Mouse (Mus musculus) kidney, embryonic 16.5 days (tissue): ENCODE results near the gene Top1. TPM values are rescaled to one million over a fixed set of nuclear protein-coding genes. Genes with fewer than 3 reads are reported as not detected.

Experiments
- ATAC-seq: fragments of 200-750 bp; cut with Nextera tagmentation; 2 replicates; pipeline ENCODE4 v1.8.0; 2017; ENCODE audit warnings: moderate TSS enrichment; ENCODE audit not compliant: low FRiP score, low TSS enrichment
- H3K27ac ChIP-seq: fragments of 300-500 bp; sonication (generic); 2 replicates; pipeline ENCODE4 v1.5.1; 2014; ENCODE audit warnings: low read length
- H3K27me3 ChIP-seq: fragments of 300-500 bp; sonication (generic); 2 replicates; pipeline ENCODE4 v1.6.1; 2014; ENCODE audit warnings: low read length, control low read depth, mixed read lengths; ENCODE audit not compliant: insufficient read depth
- H3K36me3 ChIP-seq: fragments of 300-500 bp; sonication (generic); 2 replicates; pipeline ENCODE4 v1.6.1; 2014; ENCODE audit warnings: low read length, control low read depth, mixed read lengths; ENCODE audit not compliant: insufficient read depth
- H3K4me1 ChIP-seq: fragments of 300-500 bp; sonication (generic); 2 replicates; pipeline ENCODE4 v1.6.1; 2014; ENCODE audit warnings: low read length, control low read depth, mixed read lengths; ENCODE audit not compliant: insufficient read depth
- H3K4me2 ChIP-seq: fragments of 300-500 bp; sonication (generic); replicated peaks from 2 replicates; pipeline ENCODE4 v1.6.1; 2014; ENCODE audit warnings: low read depth, low read length
- H3K4me3 ChIP-seq: fragments of 300-500 bp; sonication (generic); 2 replicates; pipeline ENCODE4 v1.5.1; 2014; ENCODE audit warnings: mild to moderate bottlenecking, low read length
- H3K9ac ChIP-seq: fragments of 300-500 bp; sonication (generic); replicated peaks from 2 replicates; pipeline ENCODE4 v1.6.1; 2014; ENCODE audit warnings: low read length
- H3K9me3 ChIP-seq: fragments of 300-500 bp; sonication (generic); 2 replicates; pipeline ENCODE4 v1.6.1; 2016; ENCODE audit warnings: low read length, control low read depth
- WGBS: fragments of 180-500 bp; shearing (Covaris S2); extraction: QIAGEN DNeasy Blood & Tissue Kit; methylation state at CpG from one replicate; pipeline ENCODE4 v1.1.7; 2014; 5-methylcytosine and 5-hydroxymethylcytosine counted together
- polyA plus RNA-seq: library from polyadenylated mRNA; unstranded; fragments of >200 nt; fragmentation: Nextera tagmentation; extraction: Ambion mirVana; gene quantifications from 2 replicates; pipeline ENCODE4 v1.2.1, GENCODE M21; 2015

The Top1 gene
- polyA plus RNA-seq, 1 experiment from 2014 or later: 67.7 TPM

GRCm38 (mm10) chr2:160702824-160703223 is 57.1 kb downstream of the Top1 start:
- Histone ChIP-seq H3K27me3 (no peaks in the 10 kb centered on the region), H3K9ac (no peak overlapping the region), H3K36me3 (peaks cover 50% of the 10 kb centered on the region), H3K4me3 (no peak overlapping the region), H3K27ac (no peak overlapping the region), H3K9me3 (no peaks in the 10 kb centered on the region), H3K4me2 (no peak overlapping the region), H3K4me1 (no peaks in the 10 kb centered on the region)
- no peak for ATAC-seq

GRCm38 (mm10) chr2:160707673-160708072 is 62.0 kb downstream of the Top1 start:
- H3K4me1 ChIP-seq: no peaks in the 10 kb centered on the region
- H3K9me3 ChIP-seq: no peaks in the 10 kb centered on the region
- 86% methylated on average over 3 of the region's 3 CpGs for WGBS
- no peak overlapping the region for H3K4me3 ChIP-seq
- no peak overlapping the region for H3K4me2 ChIP-seq
- ATAC-seq: no peak
- H3K36me3 ChIP-seq: peaks cover 41% of the 10 kb centered on the region
- no peak overlapping the region for H3K27ac ChIP-seq
- H3K27me3 ChIP-seq: no peaks in the 10 kb centered on the region
- H3K9ac ChIP-seq: no peak overlapping the region

GRCm38 (mm10) chr2:160715463-160716030 is 69.9 kb downstream of the Top1 start:
- Histone ChIP-seq H3K9me3 (no peaks in the 10 kb centered on the region), H3K36me3 (peaks cover 76% of the 10 kb centered on the region), H3K4me3 (no peak overlapping the region), H3K27ac (no peak overlapping the region), H3K27me3 (no peaks in the 10 kb centered on the region), H3K4me1 (no peaks in the 10 kb centered on the region), H3K4me2 (no peak overlapping the region), H3K9ac (no peak overlapping the region)
- no peak for ATAC-seq
- WGBS: 82% methylated on average over 4 of the region's 4 CpGs

GRCm38 (mm10) chr2:160717269-160717668 is 71.6 kb downstream of the Top1 start:
- ATAC-seq: no peak
- Histone ChIP-seq H3K4me1 (no peaks in the 10 kb centered on the region), H3K4me3 (no peak overlapping the region), H3K9me3 (no peaks in the 10 kb centered on the region), H3K9ac (no peak overlapping the region), H3K27ac (no peak overlapping the region), H3K4me2 (no peak overlapping the region), H3K27me3 (no peaks in the 10 kb centered on the region), H3K36me3 (peaks cover 75% of the 10 kb centered on the region)
- 77% methylated on average over 5 of the region's 5 CpGs for WGBS

- Histone ChIP-seq H3K36me3 (peaks cover 75% of the 10 kb centered on the region), H3K4me2 (no peak overlapping the region), H3K9ac (no peak overlapping the region), H3K4me1 (no peaks in the 10 kb centered on the region), H3K4me3 (no peak overlapping the region), H3K27ac (no peak overlapping the region), H3K27me3 (no peaks in the 10 kb centered on the region), H3K9me3 (no peaks in the 10 kb centered on the region)
- no peak for ATAC-seq
- WGBS: 90% methylated on average over 3 of the region's 3 CpGs
These were observed 73.1 kb downstream of the Top1 start for GRCm38 (mm10) chr2:160718811-160719210.

- 25% methylated on average over 4 of the region's 4 CpGs for WGBS
- Histone ChIP-seq H3K9ac (no peak overlapping the region), H3K36me3 (peaks cover 55% of the 10 kb centered on the region), H3K9me3 (no peaks in the 10 kb centered on the region), H3K4me3 (no peak overlapping the region), H3K4me2 (no peak overlapping the region), H3K27ac (no peak overlapping the region), H3K27me3 (no peaks in the 10 kb centered on the region), H3K4me1 (no peaks in the 10 kb centered on the region)
- ATAC-seq: peak; percentile 86
These were observed 77.0 kb downstream of the Top1 start for GRCm38 (mm10) chr2:160722714-160723113.

GRCm38 (mm10) chr2:160723613-160724375 is 78.1 kb downstream of the Top1 start:
- no peaks in the 10 kb centered on the region for H3K9me3 ChIP-seq
- ATAC-seq: no peak
- no peaks in the 10 kb centered on the region for H3K4me1 ChIP-seq
- WGBS: 88% methylated on average over 4 of the region's 4 CpGs
- H3K4me3 ChIP-seq: no peak overlapping the region
- H3K27ac ChIP-seq: no peak overlapping the region
- peaks cover 48% of the 10 kb centered on the region for H3K36me3 ChIP-seq
- no peak overlapping the region for H3K4me2 ChIP-seq
- H3K27me3 ChIP-seq: no peaks in the 10 kb centered on the region
- H3K9ac ChIP-seq: no peak overlapping the region

- Histone ChIP-seq H3K9ac (no peak overlapping the region), H3K4me3 (no peak overlapping the region), H3K4me1 (no peaks in the 10 kb centered on the region), H3K9me3 (no peaks in the 10 kb centered on the region), H3K27me3 (no peaks in the 10 kb centered on the region), H3K4me2 (no peak overlapping the region), H3K36me3 (peaks cover 42% of the 10 kb centered on the region), H3K27ac (no peak overlapping the region)
- 77% methylated on average over 5 of the region's 5 CpGs for WGBS
- ATAC-seq: no peak
These were observed 78.8 kb downstream of the Top1 start for GRCm38 (mm10) chr2:160724536-160724935.

GRCm38 (mm10) chr2:160725877-160726864 is 80.5 kb downstream of the Top1 start:
- H3K4me1 ChIP-seq: peaks cover 8% of the 10 kb centered on the region; the same call in 1 of the 2 replicates
- H3K4me3 ChIP-seq: no peak overlapping the region
- H3K36me3 ChIP-seq: peaks cover 30% of the 10 kb centered on the region; the same call in 1 of the 2 replicates
- no peak overlapping the region for H3K9ac ChIP-seq
- H3K27me3 ChIP-seq: no peaks in the 10 kb centered on the region
- WGBS: 90% methylated on average over 6 of the region's 6 CpGs
- no peaks in the 10 kb centered on the region for H3K9me3 ChIP-seq
- H3K27ac ChIP-seq: no peak overlapping the region
- no peak for ATAC-seq
- no peak overlapping the region for H3K4me2 ChIP-seq
